Mouse (Mus musculus): ENCODE results near the gene Otoa.
A peak's percentile ranks its signal among the peaks of the same experiment; 100 is the strongest.

Gene Otoa

DNA sequence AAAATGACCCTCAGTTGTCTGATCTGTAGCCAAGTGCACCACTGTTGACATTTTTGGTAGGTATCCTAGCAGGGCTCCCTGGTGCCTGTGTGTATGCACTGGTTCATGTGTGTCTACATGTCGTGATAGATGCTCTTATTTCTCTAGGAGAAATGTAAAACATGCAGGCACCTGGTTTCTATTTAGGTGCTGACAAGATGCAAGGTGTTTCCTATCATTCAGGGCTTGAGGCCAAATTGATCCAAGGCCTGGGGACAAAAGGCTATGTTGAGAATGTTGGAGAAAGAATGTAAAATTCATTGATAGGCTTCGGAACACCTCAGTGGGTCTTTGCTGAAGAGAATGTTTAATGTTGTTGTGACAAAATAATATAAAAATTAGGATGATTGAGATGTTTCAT is 366 bp downstream of the Otoa start:
- DNase-seq (ENCODE audit: extremely low spot score, low read depth, low spot score) = no peak

DNA sequence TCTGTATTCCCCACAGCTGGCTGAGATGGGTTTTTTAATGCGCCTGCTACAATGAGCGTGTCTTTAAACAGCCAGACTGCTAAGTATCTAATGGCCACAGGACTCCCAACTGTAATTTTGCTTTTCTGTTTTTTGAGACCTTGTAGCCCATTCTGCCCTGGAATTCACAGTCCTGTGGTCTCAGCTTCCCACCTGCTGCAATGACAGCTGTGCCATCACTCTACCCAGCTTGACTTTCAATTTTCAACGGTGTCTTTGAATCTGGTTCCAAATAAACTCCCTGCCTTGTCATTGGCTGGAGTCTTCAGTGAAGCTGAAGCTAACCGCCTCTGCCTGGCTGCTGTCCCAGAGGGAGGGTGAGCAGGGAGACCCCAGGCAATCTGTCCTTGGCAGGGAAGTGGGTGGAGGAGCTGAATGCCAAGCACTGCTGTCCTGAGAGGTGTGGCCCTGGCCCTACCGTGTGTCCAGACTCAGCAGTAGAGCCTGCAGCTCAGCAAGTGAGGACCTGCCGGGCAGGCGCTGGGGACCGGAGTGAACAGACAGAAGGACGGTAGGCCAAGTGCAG is 1.6 kb downstream of the Otoa start:
- no peak for DNase-seq (ENCODE audit: extremely low spot score, low read depth, low spot score)

- DNase-seq (ENCODE audit: extremely low spot score, low read depth, low spot score) = no peak
These were observed 3.5 kb downstream of the Otoa start for GRCm38 (mm10) chr7:121084840-121085453.

DNA sequence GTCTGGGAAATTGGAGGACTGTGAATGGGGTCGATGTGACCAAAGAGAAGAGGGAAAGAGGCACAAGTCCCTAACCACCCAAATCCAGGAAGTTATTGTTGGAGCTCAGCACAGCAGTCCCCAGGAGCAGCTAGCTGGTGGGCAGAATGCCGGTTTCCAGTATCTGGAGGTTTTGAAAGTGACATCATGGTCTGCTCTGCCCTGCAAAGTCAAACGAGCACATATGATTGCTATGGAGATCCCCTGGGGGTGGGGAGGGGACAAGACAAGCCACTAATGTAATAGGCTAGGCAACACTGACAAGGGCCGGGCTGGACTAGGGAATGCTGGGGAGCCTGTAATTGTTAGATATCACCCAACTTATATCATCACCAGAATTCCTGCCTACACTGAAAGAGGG is 4.0 kb downstream of the Otoa start:
- no peak for DNase-seq (ENCODE audit: extremely low spot score, low read depth, low spot score)

DNA sequence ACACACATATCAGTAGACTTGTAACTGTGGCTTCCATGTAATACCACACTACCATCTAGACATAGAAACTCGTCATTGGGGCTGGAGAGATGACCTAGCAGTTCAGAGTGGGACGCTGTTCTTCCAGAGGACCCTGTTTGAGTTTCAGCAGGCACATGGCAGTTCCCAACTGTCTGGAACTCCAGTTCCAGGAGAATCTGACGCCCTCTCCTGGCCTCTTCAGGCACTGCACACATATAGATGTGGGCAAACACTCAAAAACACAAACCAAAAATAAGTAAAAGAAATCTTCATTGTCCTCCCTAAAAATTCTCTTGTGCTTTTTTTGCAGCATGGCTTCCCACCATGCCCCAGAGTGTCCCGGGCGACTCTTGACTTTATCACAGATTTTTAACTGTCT is 7.3 kb downstream of the Otoa start:
- DNase-seq (ENCODE audit: extremely low spot score, low read depth, low spot score) = no peak

- DNase-seq (ENCODE audit: extremely low spot score, low read depth, low spot score) = no peak
These were observed 9.3 kb downstream of the Otoa start for GRCm38 (mm10) chr7:121090748-121091147.

DNA sequence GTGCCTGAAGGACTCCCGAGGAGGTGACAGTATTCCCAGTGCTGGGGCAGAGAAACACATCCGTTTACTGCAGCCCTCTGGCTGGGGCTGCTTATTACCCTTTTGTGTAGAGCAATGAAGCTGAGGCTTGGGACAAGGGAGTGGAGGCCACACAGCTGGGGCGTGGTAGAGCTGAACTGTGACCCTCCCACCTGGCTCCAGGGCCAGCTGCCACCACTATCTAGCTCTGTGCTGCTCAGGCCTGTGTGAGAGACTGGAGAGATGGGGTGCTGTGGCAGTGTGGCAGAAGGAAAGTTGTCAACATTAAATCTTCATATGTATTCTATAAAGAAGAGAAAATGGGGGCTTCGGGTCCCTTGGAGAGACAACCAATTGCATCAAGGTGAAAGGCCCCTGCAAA is 11.6 kb downstream of the Otoa start:
- DNase-seq (ENCODE audit: extremely low spot score, low read depth, low spot score) = no peak

- no peak for DNase-seq (ENCODE audit: extremely low spot score, low read depth, low spot score)
These were observed 17.4 kb downstream of the Otoa start for GRCm38 (mm10) chr7:121098614-121099389.

DNA sequence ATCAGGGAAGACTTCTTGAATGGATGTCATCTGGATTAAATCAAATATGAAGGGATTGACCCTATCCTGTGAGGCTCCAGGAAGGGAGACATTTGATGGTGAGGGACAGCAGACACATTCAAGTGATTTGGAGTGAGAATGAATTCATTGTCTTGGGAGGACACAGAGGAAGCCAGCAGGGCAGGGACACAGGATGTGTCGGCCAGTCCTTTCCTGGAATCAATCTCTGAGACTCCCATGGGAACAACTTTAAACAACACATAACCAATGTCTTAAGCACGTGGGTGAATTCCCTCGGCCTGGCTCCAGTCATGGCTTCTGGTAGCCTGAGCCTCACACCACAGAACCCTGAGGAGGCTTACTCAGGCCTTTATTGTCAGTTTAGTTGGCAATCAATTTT is 26.4 kb downstream of the Otoa start:
- DNase-seq (ENCODE audit: extremely low spot score, low read depth, low spot score) = no peak

- DNase-seq (ENCODE audit: extremely low spot score, low read depth, low spot score) = no peak
These were observed 29.9 kb downstream of the Otoa start for GRCm38 (mm10) chr7:121111321-121111720.

DNA sequence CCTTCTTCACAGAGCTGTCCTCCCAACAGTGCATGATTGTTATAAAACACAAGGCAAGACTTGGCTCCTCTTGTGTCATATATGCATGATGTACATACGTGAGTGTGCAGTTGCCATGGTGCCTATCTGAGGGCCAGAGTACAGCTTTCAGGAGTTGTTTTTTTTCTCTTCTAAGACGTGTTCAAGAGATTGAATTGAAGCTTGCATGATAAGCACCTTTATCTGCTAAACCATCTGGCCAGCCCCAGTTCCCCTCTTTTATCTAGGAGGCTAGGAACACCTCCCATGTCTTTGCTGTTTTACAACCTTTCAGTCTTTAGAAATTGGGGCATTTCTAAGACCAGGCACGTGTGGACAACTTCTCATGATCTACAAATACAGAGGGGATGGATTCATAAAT is 30.3 kb downstream of the Otoa start:
- DNase-seq (ENCODE audit: extremely low spot score, low read depth, low spot score) = no peak

- peak; percentile 78 for DNase-seq (ENCODE audit: extremely low spot score, low read depth, low spot score)
These were observed 38.8 kb downstream of the Otoa start for GRCm38 (mm10) chr7:121120143-121120818.

DNA sequence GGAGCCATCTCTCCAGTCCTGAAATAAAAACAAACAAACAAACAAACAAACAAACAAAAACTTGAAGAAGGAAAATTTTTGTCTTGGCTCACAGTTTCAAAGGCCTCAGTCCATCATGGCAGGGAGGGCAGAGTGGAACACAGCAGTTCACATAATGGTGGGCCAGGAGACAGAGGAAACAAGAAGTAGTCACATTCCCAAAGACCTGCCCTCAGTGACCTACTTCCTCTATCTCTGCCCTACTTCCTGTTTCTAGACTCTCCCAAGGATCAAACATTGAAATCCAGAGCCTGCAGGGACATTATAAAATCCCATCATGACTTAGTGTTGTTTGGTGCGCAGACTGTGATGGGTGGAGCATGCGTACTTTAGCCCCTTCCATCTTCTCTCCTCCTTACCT is 49.4 kb downstream of the Otoa start:
- DNase-seq (ENCODE audit: extremely low spot score, low read depth, low spot score) = no peak

DNA sequence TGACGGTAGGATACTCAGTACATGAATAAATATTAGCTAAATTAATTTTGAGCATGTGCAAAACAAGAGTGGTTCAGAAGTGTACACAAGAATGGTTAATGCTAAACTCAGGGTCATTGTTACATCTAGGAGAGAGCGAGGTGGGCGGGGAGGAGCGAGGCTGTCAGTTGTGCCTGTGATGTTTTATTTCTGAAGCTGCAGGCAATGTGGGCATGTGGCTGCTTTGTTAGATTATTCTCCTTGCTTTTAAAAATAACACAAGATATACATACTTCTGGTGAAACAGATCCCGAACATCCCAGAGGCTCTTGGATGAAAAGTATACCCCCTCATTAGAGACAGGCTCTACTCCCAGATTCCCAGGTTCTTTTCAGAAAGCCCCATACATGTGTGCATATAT is 59.8 kb downstream of the Otoa start:
- DNase-seq (ENCODE audit: extremely low spot score, low read depth, low spot score) = no peak

- no peak for DNase-seq (ENCODE audit: extremely low spot score, low read depth, low spot score)
These were observed 69.2 kb downstream of the Otoa start for GRCm38 (mm10) chr7:121150662-121151061.

- DNase-seq (ENCODE audit: extremely low spot score, low read depth, low spot score) = no peak
These were observed 70.7 kb downstream of the Otoa start for GRCm38 (mm10) chr7:121152186-121152585.

GRCm38 (mm10) chr7:121165616-121166015 is 84.2 kb downstream of the Otoa start:
- DNase-seq (ENCODE audit: extremely low spot score, low read depth, low spot score) = no peak

DNA sequence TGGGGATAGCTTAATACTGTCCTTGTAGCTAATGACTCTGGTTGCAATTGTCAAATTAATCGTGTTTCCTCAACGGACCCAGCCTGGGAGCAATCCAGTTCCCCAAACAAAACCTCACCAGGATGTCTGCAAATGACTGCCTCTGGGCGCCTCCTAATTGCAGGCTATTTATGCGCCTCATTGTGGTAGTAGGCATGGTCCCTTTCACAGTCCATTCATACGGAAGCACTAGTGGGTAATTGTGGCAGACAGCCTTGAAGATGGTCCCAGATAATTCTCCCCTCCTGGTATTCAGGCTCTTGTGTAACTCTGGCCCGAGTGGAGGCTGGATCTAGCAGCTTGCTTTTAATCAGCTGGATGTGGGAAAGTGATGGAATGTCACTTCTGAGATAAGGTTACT is 90.4 kb downstream of the Otoa start:
- no peak for DNase-seq (ENCODE audit: extremely low spot score, low read depth, low spot score)

- no peak for DNase-seq (ENCODE audit: extremely low spot score, low read depth, low spot score)
These were observed 105.8 kb downstream of the Otoa start for GRCm38 (mm10) chr7:121187201-121187786.

- DNase-seq (ENCODE audit: extremely low spot score, low read depth, low spot score) = no peak
These were observed 107.5 kb downstream of the Otoa start for GRCm38 (mm10) chr7:121188976-121189375.

DNA sequence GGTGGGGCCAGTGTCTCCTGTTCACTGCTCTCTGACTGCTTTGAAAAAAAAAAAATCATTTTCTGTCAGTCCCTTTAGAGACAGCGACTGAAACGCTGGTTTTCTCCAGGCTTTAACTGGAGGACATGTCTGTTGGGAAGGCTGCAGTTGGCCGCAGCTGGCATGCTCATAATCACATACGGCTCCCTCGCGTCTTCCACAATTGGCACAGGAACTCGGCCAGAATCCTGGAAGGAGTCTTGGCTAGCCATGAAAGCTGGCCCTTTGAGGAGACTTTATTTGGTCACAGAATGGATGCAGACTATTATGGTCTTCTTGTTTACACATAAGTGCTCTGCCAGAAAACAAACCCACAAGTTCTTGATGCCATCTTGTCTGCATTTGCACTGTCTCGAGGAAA is 117.5 kb downstream of the Otoa start:
- DNase-seq (ENCODE audit: extremely low spot score, low read depth, low spot score) = no peak

- DNase-seq (ENCODE audit: extremely low spot score, low read depth, low spot score) = no peak
These were observed 130.4 kb downstream of the Otoa start for GRCm38 (mm10) chr7:121211804-121212203.

All from hindlimb bud, embryonic 11.5 days (tissue).